Mouse (Mus musculus) CH12.LX (cell line): ENCODE measurements at regions not wholly inside any gene's neighbourhood (a gene's known extent, or its start where the extent isn't known, plus 50 kb on each side); places are given as distances from the start of the nearest gene placed in this dataset.

ENCODE experiments used
- DNase-seq: peaks from one replicate; pipeline ENCODE4 v3.0.0-alpha.2; 2013; ENCODE audit errors: extremely low read depth
- H3K27ac ChIP-seq: 2 replicates; pipeline ENCODE4 v1.5.1; 2012; ENCODE audit warnings: low read depth, mild to moderate bottlenecking, control low read depth, moderate library complexity; ENCODE audit not compliant: insufficient read depth
- H3K27me3 ChIP-seq: replicated peaks from 2 replicates; pipeline ENCODE3; 2012; ENCODE audit warnings: inconsistent platforms
- H3K36me3 ChIP-seq, 2 experiments: replicated peaks in 1 of 2; 2 replicates each; pipeline versions ENCODE3 to v1.6.1; 2012; ENCODE audit warnings: inconsistent platforms in 1 of 2, low read length in 1 of 2, mild to moderate bottlenecking in 1 of 2, mixed read lengths in 1 of 2, moderate library complexity in 1 of 2; ENCODE audit not compliant: control insufficient read depth in 1 of 2, insufficient read depth in 1 of 2
- H3K4me1 ChIP-seq, 2 experiments: 2 replicates each; pipeline ENCODE4 v1.6.1; 2012; ENCODE audit warnings: inconsistent platforms in 1 of 2, moderate library complexity in 1 of 2; ENCODE audit not compliant: insufficient read depth in 2 of 2, control insufficient read depth in 1 of 2
- H3K4me2 ChIP-seq: 2 replicates; pipeline ENCODE4 v1.6.1; 2012; ENCODE audit warnings: low read depth, mild to moderate bottlenecking, control low read depth; ENCODE audit not compliant: poor library complexity, insufficient read depth, severe bottlenecking
- H3K4me3 ChIP-seq, 3 experiments: fragments of 150-350 bp in 1 of 3; sonication (generic) in 1 of 3; replicated peaks in 1 of 3; 2 replicates each; pipeline versions ENCODE3 to v1.5.1; 2011 to 2012; ENCODE audit warnings: low read depth in 2 of 3, low read length in 2 of 3, mild to moderate bottlenecking in 2 of 3, moderate library complexity in 2 of 3, control low read depth in 1 of 3, improper control_type of control experiment in 1 of 3, inconsistent platforms in 1 of 3, mixed read lengths in 1 of 3; ENCODE audit not compliant: poor library complexity in 1 of 3
- H3K79me2 ChIP-seq: replicated peaks from 2 replicates; pipeline ENCODE4 v1.6.1; 2012; ENCODE audit warnings: mild to moderate bottlenecking, moderate library complexity; ENCODE audit not compliant: control insufficient read depth, poor library complexity, insufficient read depth, severe bottlenecking; ENCODE audit errors: extremely low read depth
- H3K9ac ChIP-seq: 2 replicates; pipeline ENCODE4 v1.6.1; 2012; ENCODE audit warnings: low read depth, mild to moderate bottlenecking, control low read depth, moderate library complexity; ENCODE audit not compliant: insufficient read depth
- H3K9me3 ChIP-seq: replicated peaks from 2 replicates; pipeline ENCODE3; 2012; ENCODE audit warnings: low read length, inconsistent platforms, mixed read lengths
- CHD2 ChIP-seq: IDR thresholded peaks from 2 replicates; pipeline ENCODE4 v1.6.1; 2011; ENCODE audit warnings: low read length, improper control_type of control experiment
- E2F4 ChIP-seq: IDR thresholded peaks from 2 replicates; pipeline ENCODE4 v1.6.1; 2011; ENCODE audit warnings: low read depth, low read length, improper control_type of control experiment; ENCODE audit not compliant: insufficient replicate concordance
- EP300 ChIP-seq: IDR thresholded peaks from 2 replicates; pipeline ENCODE4 v1.6.1; 2011; ENCODE audit warnings: low read length, improper control_type of control experiment
- HCFC1 ChIP-seq: IDR thresholded peaks from 2 replicates; pipeline ENCODE4 v1.6.1; 2012; ENCODE audit warnings: low read depth, mild to moderate bottlenecking, inconsistent platforms, low read length, improper control_type of control experiment
- IRF4 ChIP-seq: IDR thresholded peaks from 2 replicates; pipeline ENCODE4 v1.6.1; 2014; ENCODE audit warnings: low read depth, mild to moderate bottlenecking, inconsistent platforms, low read length, improper control_type of control experiment
- JUN ChIP-seq: IDR thresholded peaks from 2 replicates; pipeline ENCODE4 v1.6.1; 2011; ENCODE audit warnings: low read depth, mild to moderate bottlenecking, low read length, improper control_type of control experiment, moderate library complexity; ENCODE audit not compliant: insufficient read depth
- JUND ChIP-seq: conservative IDR thresholded peaks from 2 replicates; pipeline ENCODE4 v1.6.1; 2011; ENCODE audit warnings: low read depth, low read length, improper control_type of control experiment
- KAT2A ChIP-seq: IDR thresholded peaks from 2 replicates; pipeline ENCODE4 v1.6.1; 2012; ENCODE audit warnings: low read length, improper control_type of control experiment, inconsistent platforms; ENCODE audit not compliant: insufficient replicate concordance
- MAX ChIP-seq: IDR thresholded peaks from 2 replicates; pipeline ENCODE4 v1.6.1; 2011; ENCODE audit warnings: low read length, improper control_type of control experiment
- MAZ ChIP-seq: IDR thresholded peaks from 2 replicates; pipeline ENCODE4 v1.6.1; 2012; ENCODE audit warnings: low read depth, mild to moderate bottlenecking, inconsistent platforms, low read length, improper control_type of control experiment, moderate library complexity
- MEF2A ChIP-seq: IDR thresholded peaks from 2 replicates; pipeline ENCODE4 v1.6.1; 2014; ENCODE audit warnings: low read depth, mild to moderate bottlenecking, inconsistent platforms, low read length, improper control_type of control experiment, borderline replicate concordance
- MYC ChIP-seq: IDR thresholded peaks from 2 replicates; pipeline ENCODE4 v1.6.1; 2011; ENCODE audit warnings: low read depth, mild to moderate bottlenecking, improper control_type of control experiment, low read length
- NELFE ChIP-seq: IDR thresholded peaks from 2 replicates; pipeline ENCODE4 v1.6.1; 2011; ENCODE audit warnings: low read depth, low read length, improper control_type of control experiment
- RCOR1 ChIP-seq: conservative IDR thresholded peaks from 2 replicates; pipeline ENCODE4 v1.6.1; 2012; ENCODE audit warnings: low read depth, mild to moderate bottlenecking, inconsistent platforms, low read length, improper control_type of control experiment
- SIN3A ChIP-seq: IDR thresholded peaks from 2 replicates; pipeline ENCODE4 v1.6.1; 2012; ENCODE audit warnings: low read length, improper control_type of control experiment, inconsistent platforms
- UBTF ChIP-seq: IDR thresholded peaks from 2 replicates; pipeline ENCODE4 v1.6.1; 2012; ENCODE audit warnings: low read depth, mild to moderate bottlenecking, inconsistent platforms, low read length, improper control_type of control experiment, moderate library complexity
- USF2 ChIP-seq: conservative IDR thresholded peaks from 2 replicates; pipeline ENCODE4 v1.6.1; 2011; ENCODE audit warnings: low read depth, low read length, improper control_type of control experiment
- ZC3H11A ChIP-seq: IDR thresholded peaks from 2 replicates; pipeline ENCODE4 v1.6.1; 2012; ENCODE audit warnings: low read depth, mild to moderate bottlenecking, inconsistent platforms, low read length, improper control_type of control experiment
- dilution Hi-C: fragments of 300-500 bp; cut with MboI; formaldehyde crosslinking; loops from 2 replicates; pipeline ENCODE4 v1.14.3; 2020; ENCODE audit warnings: low sequenced_read_pairs; ENCODE audit not compliant: extremely low pct_unique_long_range_greater_than_20kb, extremely low pct_ligation_motif_present
- in situ Hi-C: fragments of 300-500 bp; cut with MboI; formaldehyde crosslinking; loops from 3 replicates; pipeline ENCODE4 v1.14.3; 2019; ENCODE audit warnings: low sequenced_read_pairs, low pct_ligation_motif_present, low pct_unique_long_range_greater_than_20kb, mixed read lengths

DNA sequence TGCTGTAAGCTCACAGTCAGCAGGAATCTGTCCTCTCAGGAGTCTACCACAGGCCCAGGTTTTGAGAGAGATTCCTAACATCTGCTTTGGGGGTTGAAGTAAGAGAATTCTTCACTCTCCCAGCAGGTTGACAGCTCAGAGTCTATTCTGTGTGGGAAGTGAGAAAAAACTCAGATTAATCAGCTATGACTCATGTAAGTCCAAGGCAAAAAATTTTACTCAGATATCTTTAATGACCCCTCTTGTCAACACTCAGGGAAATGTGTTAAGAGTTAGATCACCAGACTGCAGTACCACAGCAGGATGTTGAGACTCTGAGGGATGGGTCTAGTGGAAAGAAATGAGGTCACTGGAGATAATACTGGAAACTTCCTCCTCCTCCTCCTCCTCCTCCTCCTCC, 688.4 kb downstream of the Hs3st4 start:
- Histone ChIP-seq H3K79me2 (no peaks in the 10 kb centered on the region), H3K27me3 (peaks cover 25% of the 10 kb centered on the region), H3K36me3 (no peaks in the 10 kb centered on the region), H3K4me1 (no peaks in the 10 kb centered on the region)
- dilution Hi-C loops = no loop called here
- TF ChIP-seq MYC (no peak), NELFE (no peak), USF2 (no peak), CHD2 (no peak), ZC3H11A (no peak), SIN3A (no peak), IRF4 (no peak), MEF2A (no peak), UBTF (no peak), KAT2A (no peak), JUND (no peak), HCFC1 (no peak), MAZ (no peak)
- TF ChIP-seq, all 38 proteins: peak for 0
- no peak overlapping the region for H3K27ac ChIP-seq
- DNase-seq = no peak
- H3K4me2 ChIP-seq = no peak overlapping the region
- peaks cover 23% of the 10 kb centered on the region for H3K9me3 ChIP-seq
- in situ Hi-C loops = no loop called here
- no peak overlapping the region for H3K4me3 ChIP-seq
- no peak overlapping the region for H3K9ac ChIP-seq

- peaks cover 30% of the 10 kb centered on the region for H3K9me3 ChIP-seq
- TF ChIP-seq JUN (no peak), RCOR1 (no peak), MYC (no peak), E2F4 (no peak), MAX (no peak), EP300 (no peak)
- in situ Hi-C loops = no loop called here
- dilution Hi-C loops = no loop called here
- no peak overlapping the region for H3K4me2 ChIP-seq
- no peak overlapping the region for H3K27ac ChIP-seq
- no peaks in the 10 kb centered on the region for H3K79me2 ChIP-seq
- no peaks in the 10 kb centered on the region for H3K36me3 ChIP-seq
- peaks cover 14% of the 10 kb centered on the region for H3K27me3 ChIP-seq
- no peak for DNase-seq
- no peaks in the 10 kb centered on the region for H3K4me1 ChIP-seq
- H3K9ac ChIP-seq = no peak overlapping the region
- H3K4me3 ChIP-seq = no peak overlapping the region
These were observed 694.3 kb downstream of the Hs3st4 start for GRCm38 (mm10) chr7:124676854-124677515.
